Comparison of ENCODE assay signal across 34 mouse cellular contexts in the genomic region with DNA sequence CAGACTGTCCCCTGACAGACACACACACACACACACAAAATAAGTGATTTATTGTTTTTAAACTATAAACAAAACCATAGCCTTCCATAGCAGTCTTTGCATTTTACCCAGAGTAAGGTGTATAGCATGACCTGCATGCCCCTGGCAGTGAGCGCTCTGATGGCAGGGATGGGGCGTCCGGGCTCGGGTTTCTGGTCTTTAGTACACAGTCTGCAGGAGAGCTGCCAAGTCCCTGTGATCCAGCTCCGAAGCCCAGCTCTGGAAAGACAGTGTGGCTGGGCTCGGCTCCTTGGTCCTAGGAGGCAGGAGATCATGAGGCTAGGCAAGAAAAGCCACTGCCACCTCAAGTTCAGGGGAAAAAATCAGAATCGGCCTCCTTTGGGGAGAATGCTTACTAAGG. TPM values are rescaled to one million over a fixed set of nuclear protein-coding genes. Genes with fewer than 3 reads are reported as not detected.
DNase-seq lines count a peak whose midpoint lies in the region; ATAC-seq and TF ChIP-seq lines count a peak whose summit lies in the region.
"Had no signal": no experiment of that assay in that cellular context is flagged by ENCODE, and none has a peak within 500 bp of the region (broad histone marks: within the 10 kb centered on the region; RNA-seq: fewer than 3 reads in every experiment).

No protein-coding gene starts in this region.

- no peak overlapping the region for H3K4me2 ChIP-seq in liver, embryonic 13.5 days
- H3K4me2 ChIP-seq: embryonic facial prominence, embryonic 13.5 days; forebrain, embryonic 12.5 days; forebrain, embryonic 15.5 days; heart, embryonic 12.5 days; heart, embryonic 15.5 days; hindbrain, embryonic 14.5 days had no signal

- TF ChIP-seq CTCF in gastrocnemius, adult 2 months (IDR thresholded peaks at IDR 0.05): no peak
- no peak for TF ChIP-seq CTCF in layer of hippocampus, adult 2 months (conservative IDR thresholded peaks at IDR 0.05)

- peaks cover 29% of the 10 kb centered on the region for H3K36me3 ChIP-seq in liver, embryonic 13.5 days

- 0 out of 2 replicates have a peak overlapping the region, but pooled peaks have one; percentile 34 for H3K9ac ChIP-seq in liver, embryonic 13.5 days
- H3K9ac ChIP-seq: embryonic facial prominence, embryonic 13.5 days; forebrain, embryonic 12.5 days; forebrain, embryonic 15.5 days; heart, embryonic 12.5 days; heart, embryonic 15.5 days; hindbrain, embryonic 14.5 days had no signal

- H3K27ac ChIP-seq in liver, embryonic 13.5 days: no peak overlapping the region
- H3K27ac ChIP-seq in gastrocnemius, adult 2 months: peak overlapping the region; percentile 36; the same call in 1 of the 2 replicates
- no peak overlapping the region for H3K27ac ChIP-seq in layer of hippocampus, adult 2 months
- H3K27ac ChIP-seq: embryonic facial prominence, embryonic 10.5 days; embryonic facial prominence, embryonic 13.5 days; forebrain, embryonic 12.5 days; forebrain, embryonic 15.5 days; heart, embryonic 15.5 days; hindbrain, embryonic 14.5 days; hindbrain, postnatal 0 days had no signal

- whole genome bisulfite sequencing in liver, embryonic 13.5 days (ENCODE audit: insufficient replicate concordance): 79% methylated on average over 7 of the region's 7 CpGs

- H3K4me3 ChIP-seq in liver, embryonic 13.5 days (replicated peaks): no peak overlapping the region
- no peak overlapping the region for H3K4me3 ChIP-seq in gastrocnemius, adult 2 months
- H3K4me3 ChIP-seq in layer of hippocampus, adult 2 months: no peak overlapping the region
- H3K4me3 ChIP-seq: embryonic facial prominence, embryonic 10.5 days; embryonic facial prominence, embryonic 13.5 days; erythroblast, embryonic 14.5 days; forebrain, embryonic 12.5 days; forebrain, embryonic 15.5 days; heart, embryonic 12.5 days; heart, embryonic 15.5 days had no signal

- DNase-seq in liver, embryonic 13.5 days: no peak
- DNase-seq in liver: no peak
- peak; percentile 89 for DNase-seq in gastrocnemius, adult 2 months
- peak; percentile 46 for DNase-seq in gastrocnemius, postnatal 10 days
- peak; percentile 43 for DNase-seq in gastrocnemius, postnatal 36 days
- no peak for DNase-seq in lung, postnatal 4 days
- no peak for DNase-seq in cerebellum, adult 9-10 months
- no peak for DNase-seq in layer of hippocampus, adult 2 months (ENCODE audit: low spot score in 2 of 2)
- DNase-seq: adrenal gland, adult 8-10 months; adrenal gland, postnatal 36 days; cerebellum, adult 18-20 months; cerebellum, adult 9-11 months; cerebellum, postnatal 36 days; embryo, embryonic 11 days; heart, postnatal 10 days; heart, postnatal 4 days had no signal

- no peaks in the 10 kb centered on the region for H3K9me3 ChIP-seq in liver, embryonic 13.5 days (replicated peaks)
- H3K9me3 ChIP-seq: embryonic facial prominence, embryonic 10.5 days; embryonic facial prominence, embryonic 13.5 days; forebrain, embryonic 12.5 days; forebrain, embryonic 15.5 days; heart, embryonic 12.5 days; heart, embryonic 15.5 days had no signal

- intact Hi-C loops in gastrocnemius, adult 2 months (cut with DNase I): no loop called here
- intact Hi-C loops in gastrocnemius, postnatal 36 days (cut with DNase I): no loop called here

- no peak for ATAC-seq in liver, embryonic 13.5 days (ENCODE audit: low read depth)
- ATAC-seq: CD4-positive, CD25-positive, alpha-beta regulatory T cell, adult 4 months; forebrain, embryonic 15.5 days; hindbrain, postnatal 0 days; inflammation-experienced regulatory T-cells, adult 6 months; intestine, embryonic 16.5 days had no signal

- H3K4me1 ChIP-seq in liver, embryonic 13.5 days (replicated peaks): peaks cover 42% of the 10 kb centered on the region
- H3K4me1 ChIP-seq: embryonic facial prominence, embryonic 13.5 days; forebrain, embryonic 12.5 days; forebrain, embryonic 15.5 days had no signal

- H3K27me3 ChIP-seq in liver, embryonic 13.5 days: no peaks in the 10 kb centered on the region
- H3K27me3 ChIP-seq: embryonic facial prominence, embryonic 13.5 days; forebrain, embryonic 12.5 days; forebrain, embryonic 15.5 days; heart, embryonic 12.5 days; heart, embryonic 15.5 days had no signal

RNA-seq across cellular contexts. Expression of a gene that starts 9.6 kb away (rescaled TPM):
- polyA plus RNA-seq in liver, embryonic 13.5 days (2015; fragmentation: Nextera tagmentation; extraction: Ambion mirVana): 3.3 and 3.5 TPM in 2 replicates
- 10 to 100 TPM; 46.5 to 47.6 TPM for total RNA-seq in gastrocnemius, adult 2 months (2021)
- total RNA-seq in gastrocnemius, postnatal 10 days (2021): 10 to 100 TPM; 28.2 to 29.8 TPM
- total RNA-seq in gastrocnemius, postnatal 36 days (2021): 10 to 100 TPM; 36.8 to 37.0 TPM
- 10 to 100 TPM; 50.6 to 54.6 TPM for total RNA-seq in layer of hippocampus, adult 2 months (2021)

RNA-seq across cellular contexts. Expression of a gene that starts 21.6 kb away (rescaled TPM):
- 0.48 and 0.58 TPM in 2 replicates for polyA plus RNA-seq in liver, embryonic 13.5 days (2015; fragmentation: Nextera tagmentation; extraction: Ambion mirVana)
- not detected for total RNA-seq in gastrocnemius, adult 2 months (2021)
- not detected for total RNA-seq in gastrocnemius, postnatal 10 days (2021)
- total RNA-seq in gastrocnemius, postnatal 36 days (2021): not detected
- total RNA-seq in layer of hippocampus, adult 2 months (2021): not detected
- total RNA-seq: gastrocnemius, postnatal 4 days; heart, adult 18-20 months; hindbrain, postnatal 0 days; MEL had no signal
- polyA plus RNA-seq: C2C12; CD4-positive, CD25-positive, alpha-beta regulatory T cell, adult 4 months; cortical plate, adult 2 months; erythroblast, embryonic 14.5 days; forebrain, embryonic 12.5 days; forebrain, embryonic 15.5 days; hindbrain, embryonic 11.5 days; hindbrain, embryonic 14.5 days; hindbrain, postnatal 0 days; inflammation-experienced regulatory T-cells, adult 6 months had no signal

Comparison
In these comparisons a context has a peak if more than half of its experiments do, and no peak if none do; other contexts are left out.
1. DNase-seq: peak in gastrocnemius, adult 2 months (single experiment), gastrocnemius, postnatal 10 days (single experiment) and gastrocnemius, postnatal 36 days (2 of 2); none in liver, embryonic 13.5 days (single experiment), liver (single experiment), lung, postnatal 4 days (0 of 2), cerebellum, adult 9-10 months (single experiment) and layer of hippocampus, adult 2 months (0 of 2).